Mouse (Mus musculus) central nervous system, embryonic 14 days (tissue): ENCODE data around the gene Prep. TPM values are rescaled to one million over a fixed set of nuclear protein-coding genes. Genes with fewer than 3 reads are reported as not detected.

Experiments
- polyA plus RNA-seq: library from polyadenylated mRNA; depleted of rRNA; stranded (reverse); fragments of >200 nt; gene quantifications from 2 replicates; pipeline ENCODE4 v1.2.3, GENCODE M21; 2012; rRNA removed

Prep gene
- 16.8 and 17.6 TPM in 2 replicates for polyA plus RNA-seq

DNA sequence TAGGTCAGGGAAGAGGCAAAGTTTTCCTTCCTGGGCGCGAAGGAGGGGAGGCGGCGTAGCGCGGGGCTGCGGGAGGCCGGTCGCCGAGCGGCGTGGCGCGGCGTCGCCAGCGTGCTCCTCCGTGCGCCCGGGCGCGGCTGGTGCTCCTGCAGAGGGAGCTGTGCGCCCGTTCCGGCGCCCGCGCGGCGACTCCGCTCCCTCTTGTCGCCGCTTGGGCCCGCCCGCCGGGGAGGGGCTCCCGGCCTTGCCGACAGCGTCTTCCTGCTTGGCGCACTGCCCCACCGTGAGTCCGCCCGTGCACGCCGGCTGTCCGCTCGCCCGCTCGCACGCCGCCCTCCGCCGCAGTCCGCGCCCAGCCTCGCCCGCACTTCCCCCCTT lies at the start of gene Prep:
Gene Prep (plus strand): TSS at position 273 of the 378 bp plus-strand sequence.

DNA sequence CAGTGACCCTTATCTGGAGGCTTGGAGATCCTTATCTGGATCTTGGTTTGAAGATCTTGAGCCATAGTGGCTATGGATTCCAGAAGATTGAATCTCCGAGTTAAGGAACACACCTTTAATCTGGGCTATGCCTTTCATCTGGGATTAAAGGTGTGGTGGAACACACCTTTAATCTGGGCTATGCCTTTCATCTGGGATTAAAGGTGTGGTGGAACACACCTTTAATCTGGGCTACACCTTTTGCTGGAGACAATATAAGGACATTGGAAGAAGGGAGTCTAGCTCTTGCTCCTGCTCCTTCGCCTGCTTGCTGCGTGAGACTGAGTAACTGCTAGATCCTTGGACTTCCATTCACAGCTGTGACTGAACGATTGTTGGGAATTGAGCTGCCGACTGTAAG lies 110.8 kb downstream of the Prep start, which contains the start of gene Popdc3:
Gene Popdc3 (plus strand): TSS at position 301 of the 400 bp plus-strand sequence.

Other genes starting within 250 kb of the Prep start
- gene Popdc3, start 110.9 kb downstream of the Prep start, polyA plus RNA-seq: 0.43 and 0.85 TPM in 2 replicates